Mouse (Mus musculus) kidney, adult 10 weeks (tissue): ENCODE measurements around the gene Eif5b. TPM values are rescaled to one million over a fixed set of nuclear protein-coding genes. Genes with fewer than 3 reads are reported as not detected.

ENCODE experiments used
- polyA plus RNA-seq: library from polyadenylated mRNA; stranded (reverse); fragments of 350-450 nt; fragmentation: Illumina TruSeq; extraction: RNeasy Lipid Tissue Mini Kit (QIAGEN cat#74804); gene quantifications from one replicate; pipeline ENCODE4 v1.2.3, GENCODE M21; 2014; ENCODE audit warnings: low read depth, low replicate concordance

Eif5b gene
- 83.0 TPM for polyA plus RNA-seq

GRCm38 (mm10) chr1:37997867-37998266 lies at the start of gene Eif5b, which contains the start of gene Txndc9:
TSS of gene Eif5b (plus strand) at chr1:37998010.
TSS of gene Txndc9 (minus strand) at chr1:37997893.

GRCm38 (mm10) chr1:37957659-37958058 lies 40.2 kb upstream of the Eif5b start, which contains the start of gene Lyg1:
TSS of gene Lyg1 (minus strand) at chr1:37957759.

Other genes with a start within 250 kb of the Eif5b start
- 13.2 TPM for gene Tsga10, start 131.6 kb upstream of the Eif5b start, polyA plus RNA-seq
- gene Lipt1, start 126.3 kb upstream of the Eif5b start, polyA plus RNA-seq, result 8.5 TPM
- 33.5 TPM for gene Mitd1, start 107.6 kb upstream of the Eif5b start, polyA plus RNA-seq
- gene Mrpl30, start 107.5 kb upstream of the Eif5b start, polyA plus RNA-seq, result 332 TPM
- not detected for gene Lyg2, start 81.5 kb upstream of the Eif5b start, polyA plus RNA-seq
- not detected for gene Lyg1, start 40.3 kb upstream of the Eif5b start, polyA plus RNA-seq
- 148 TPM for gene Txndc9, start 117 bp upstream of the Eif5b start, polyA plus RNA-seq
- gene Rev1, start 131.8 kb downstream of the Eif5b start, polyA plus RNA-seq, result 14.5 TPM